Mouse (Mus musculus) MEL (cell line): ENCODE data around the gene Gm5475. TPM values are rescaled to one million over a fixed set of nuclear protein-coding genes. Genes with fewer than 3 reads are reported as not detected.
A peak's percentile ranks its signal among the peaks of the same experiment; 100 is the strongest.

Source experiments
- DNase-seq: peaks from one replicate; pipeline ENCODE4 v3.0.0; 2011; ENCODE audit warnings: low read depth, low spot score
- H3K27ac ChIP-seq: 2 replicates; pipeline ENCODE4 v1.5.1; 2012; ENCODE audit warnings: low read depth, mild to moderate bottlenecking, control low read depth, low read length, moderate library complexity; ENCODE audit not compliant: control insufficient read depth
- H3K27me3 ChIP-seq, 2 experiments: fragments of 150-350 bp in 1 of 2; sonication (generic) in 1 of 2; 2 replicates each; pipeline ENCODE4 v1.6.1; 2012; ENCODE audit warnings: low read length in 2 of 2, mild to moderate bottlenecking in 2 of 2, improper control_type of control experiment in 1 of 2, moderate library complexity in 1 of 2; ENCODE audit not compliant: insufficient read depth in 2 of 2, control insufficient read depth in 1 of 2
- H3K36me3 ChIP-seq, 2 experiments: 2 replicates each; pipeline ENCODE4 v1.6.1; 2012 to 2014; ENCODE audit warnings: low read length in 2 of 2, improper control_type of control experiment in 1 of 2, inconsistent platforms in 1 of 2, mild to moderate bottlenecking in 1 of 2; ENCODE audit not compliant: insufficient read depth in 2 of 2, control insufficient read depth in 1 of 2
- H3K4me1 ChIP-seq, 2 experiments: fragments of 150-350 bp in 1 of 2; sonication (generic) in 1 of 2; 2 replicates each; pipeline ENCODE4 v1.6.1; 2012; ENCODE audit warnings: low read length in 2 of 2, improper control_type of control experiment in 1 of 2, mild to moderate bottlenecking in 1 of 2; ENCODE audit not compliant: insufficient read depth in 2 of 2, control insufficient read depth in 1 of 2
- H3K4me3 ChIP-seq, 2 experiments: fragments of 150-350 bp in 1 of 2; sonication (generic) in 1 of 2; 2 replicates each; pipeline ENCODE4 v1.5.1; 2012; ENCODE audit warnings: low read depth in 2 of 2, low read length in 2 of 2, mild to moderate bottlenecking in 2 of 2, moderate library complexity in 2 of 2, control low read depth in 1 of 2, improper control_type of control experiment in 1 of 2; ENCODE audit not compliant: control insufficient read depth in 1 of 2, insufficient read depth in 1 of 2
- H3K79me2 ChIP-seq: 2 replicates; pipeline ENCODE4 v1.6.1; 2012; ENCODE audit warnings: mild to moderate bottlenecking, low read length, moderate library complexity; ENCODE audit not compliant: control insufficient read depth, poor library complexity, insufficient read depth
- H3K9ac ChIP-seq: 2 replicates; pipeline ENCODE4 v1.6.1; 2012; ENCODE audit warnings: low read depth, mild to moderate bottlenecking, control low read depth, low read length, moderate library complexity; ENCODE audit not compliant: control insufficient read depth, poor library complexity, severe bottlenecking
- H3K9me3 ChIP-seq: fragments of 150-350 bp; sonication (generic); replicated peaks from 2 replicates; pipeline ENCODE4 v1.6.1; 2012; ENCODE audit warnings: mild to moderate bottlenecking, low read length, improper control_type of control experiment, moderate library complexity; ENCODE audit not compliant: insufficient read depth
- BHLHE40 ChIP-seq: IDR thresholded peaks from 2 replicates; pipeline ENCODE4 v1.6.1; 2012; ENCODE audit warnings: low read depth, mild to moderate bottlenecking, inconsistent platforms, low read length, improper control_type of control experiment, borderline replicate concordance
- CHD2 ChIP-seq: IDR thresholded peaks from 2 replicates; pipeline ENCODE4 v1.6.1; 2011; ENCODE audit warnings: low read length, improper control_type of control experiment
- E2F4 ChIP-seq: IDR thresholded peaks from 2 replicates; pipeline ENCODE4 v1.6.1; 2011; ENCODE audit warnings: low read depth, low read length, improper control_type of control experiment, borderline replicate concordance
- EP300 ChIP-seq, 2 experiments: IDR thresholded peaks; 2 replicates each; pipeline ENCODE4 v1.6.1; 2011; ENCODE audit warnings: improper control_type of control experiment in 2 of 2, low read length in 2 of 2, low read depth in 1 of 2, mild to moderate bottlenecking in 1 of 2
- ETS1 ChIP-seq: IDR thresholded peaks from 2 replicates; pipeline ENCODE4 v1.6.1; 2012; ENCODE audit warnings: low read depth, mild to moderate bottlenecking, inconsistent platforms, low read length, improper control_type of control experiment, moderate library complexity
- GABPA ChIP-seq: IDR thresholded peaks from 2 replicates; pipeline ENCODE4 v1.6.1; 2012; ENCODE audit warnings: low read depth, mild to moderate bottlenecking, inconsistent platforms, low read length, improper control_type of control experiment, moderate library complexity
- JUND ChIP-seq: IDR thresholded peaks from 2 replicates; pipeline ENCODE4 v1.6.1; 2011; ENCODE audit warnings: low read depth, mild to moderate bottlenecking, improper control_type of control experiment, low read length
- KAT2A ChIP-seq: conservative IDR thresholded peaks from 2 replicates; pipeline ENCODE4 v1.6.1; 2012; ENCODE audit warnings: low read depth, low read length, improper control_type of control experiment, inconsistent platforms
- MAZ ChIP-seq: IDR thresholded peaks from 2 replicates; pipeline ENCODE4 v1.6.1; 2012; ENCODE audit warnings: low read depth, mild to moderate bottlenecking, inconsistent platforms, low read length, improper control_type of control experiment
- MYB ChIP-seq: IDR thresholded peaks from 2 replicates; pipeline ENCODE4 v1.6.1; 2011; ENCODE audit warnings: mild to moderate bottlenecking, low read depth, low read length, improper control_type of control experiment
- MYC ChIP-seq: IDR thresholded peaks from 2 replicates; pipeline ENCODE4 v1.6.1; 2011; ENCODE audit warnings: low read depth, mild to moderate bottlenecking, low read length, improper control_type of control experiment, moderate library complexity
- NRF1 ChIP-seq: IDR thresholded peaks from 2 replicates; pipeline ENCODE4 v1.6.1; 2014; ENCODE audit warnings: low read depth, mild to moderate bottlenecking, inconsistent platforms, low read length, improper control_type of control experiment, moderate library complexity; ENCODE audit not compliant: poor library complexity, insufficient read depth, severe bottlenecking
- POLR2AphosphoS2 ChIP-seq: IDR thresholded peaks from 2 replicates; pipeline ENCODE4 v1.6.1; 2011; ENCODE audit warnings: low read length, improper control_type of control experiment
- POLR2AphosphoS5 ChIP-seq: IDR thresholded peaks from 2 replicates; pipeline ENCODE4 v1.6.1; 2012; ENCODE audit warnings: low read depth, borderline replicate concordance, mild to moderate bottlenecking, inconsistent platforms, low read length, moderate library complexity, mixed read lengths
- TCF12 ChIP-seq: IDR thresholded peaks from 2 replicates; pipeline ENCODE4 v1.6.1; 2014; ENCODE audit warnings: low read depth, mild to moderate bottlenecking, inconsistent platforms, low read length, improper control_type of control experiment, moderate library complexity
- UBTF ChIP-seq: IDR thresholded peaks from 2 replicates; pipeline ENCODE4 v1.6.1; 2012; ENCODE audit warnings: low read depth, mild to moderate bottlenecking, inconsistent platforms, low read length, improper control_type of control experiment, moderate library complexity, borderline replicate concordance; ENCODE audit not compliant: insufficient read depth
- USF2 ChIP-seq, 2 experiments: IDR thresholded peaks; 2 replicates each; pipeline ENCODE4 v1.6.1; 2011 to 2012; ENCODE audit warnings: improper control_type of control experiment in 2 of 2, low read length in 2 of 2, borderline replicate concordance in 1 of 2, inconsistent platforms in 1 of 2, low read depth in 1 of 2, mild to moderate bottlenecking in 1 of 2; ENCODE audit not compliant: insufficient read depth in 1 of 2
- ZC3H11A ChIP-seq: IDR thresholded peaks from 2 replicates; pipeline ENCODE4 v1.6.1; 2012; ENCODE audit warnings: low read depth, mild to moderate bottlenecking, inconsistent platforms, low read length, improper control_type of control experiment
- ZMIZ1 ChIP-seq: IDR thresholded peaks from 2 replicates; pipeline ENCODE4 v1.6.1; 2012; ENCODE audit warnings: low read depth, mild to moderate bottlenecking, inconsistent platforms, low read length, improper control_type of control experiment, moderate library complexity
- polyA plus RNA-seq, 2 experiments: library from polyadenylated mRNA; stranded (reverse) in 1 of 2; unstranded in 1 of 2; fragments of >175 nt in 1 of 2; fragments of >200 nt in 1 of 2; gene quantifications; 2 replicates each; pipeline versions ENCODE4 v1.2.1 to v1.2.4; 2012; ENCODE audit warnings: low replicate concordance in 2 of 2, low read depth in 1 of 2; ENCODE audit not compliant: insufficient read length in 2 of 2, insufficient read depth in 1 of 2, missing spikeins in 1 of 2
- total RNA-seq: library from RNA; depleted of rRNA; stranded (reverse); fragments of 300-350 nt; gene quantifications from 2 replicates; pipeline ENCODE4 v1.2.3, GENCODE M21; 2012

Gm5475 gene
- total and polyA plus RNA-seq, 3 experiments = 0.14 to 0.15 TPM; not detected in 1

DNA sequence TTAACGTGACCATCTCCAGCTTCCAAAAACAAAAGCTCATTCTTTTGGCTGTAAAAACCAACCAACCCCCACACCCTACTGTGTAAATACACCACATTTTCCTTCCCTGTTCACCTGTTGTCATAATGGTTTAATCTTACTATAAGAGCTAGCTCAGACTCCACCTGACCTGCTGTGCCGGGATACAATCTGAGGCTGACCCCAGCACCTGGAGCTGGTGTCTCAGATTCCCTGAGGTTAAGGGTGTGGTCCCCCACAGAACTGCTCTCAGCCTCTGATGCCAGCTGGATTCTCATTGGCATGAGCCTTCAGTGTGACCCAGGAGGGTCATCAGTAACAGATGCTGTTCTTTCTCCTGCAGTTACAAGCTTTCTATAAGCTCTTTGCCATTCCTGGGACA lies 41.8 kb upstream of the Gm5475 start:
- no peak for TF ChIP-seq ETS1
- no peak for TF ChIP-seq TCF12
- no peak for TF ChIP-seq E2F4
- no peak for TF ChIP-seq ZC3H11A
- TF ChIP-seq MYC = no peak
- no peak for TF ChIP-seq UBTF
- TF ChIP-seq POLR2AphosphoS2 = no peak
- no peak for TF ChIP-seq POLR2AphosphoS5
- TF ChIP-seq GABPA = no peak
- no peak for TF ChIP-seq BHLHE40
- TF ChIP-seq MYB = no peak
- no peak overlapping the region for H3K27ac ChIP-seq
- peaks cover 0 to 3% of the 10 kb centered on the region in 2 experiments; a peak in 2 of 4 replicates for H3K36me3 ChIP-seq
- no peaks in the 10 kb centered on the region for H3K27me3 ChIP-seq
- peaks cover 2 to 9% of the 10 kb centered on the region in 2 experiments; a peak in 3 of 4 replicates for H3K4me1 ChIP-seq
- H3K9ac ChIP-seq = no peak overlapping the region
- no peak overlapping the region for H3K4me3 ChIP-seq
- no peaks in the 10 kb centered on the region for H3K9me3 ChIP-seq
- no peaks in the 10 kb centered on the region for H3K79me2 ChIP-seq
- no peak for DNase-seq

DNA sequence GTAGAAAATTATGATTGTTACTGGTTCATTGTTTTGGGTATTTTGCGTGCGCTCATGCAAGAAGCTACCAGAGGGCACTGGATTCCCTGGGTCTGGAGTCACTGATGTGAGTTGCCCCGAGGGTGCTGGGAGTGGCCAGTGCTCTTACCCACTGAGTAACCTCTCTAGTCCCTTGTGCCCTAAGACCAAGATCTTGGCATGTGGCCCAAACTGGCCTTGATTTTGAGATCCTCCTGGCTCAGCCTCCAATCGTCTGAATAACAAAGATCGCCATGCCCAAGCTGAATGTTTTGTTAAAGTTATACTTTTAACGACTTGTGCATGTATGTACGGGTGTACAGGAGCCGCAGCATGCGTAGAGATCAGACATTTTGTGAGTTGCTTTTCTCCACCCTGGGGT lies 36.2 kb upstream of the Gm5475 start:
- no peak for DNase-seq
- Histone ChIP-seq H3K4me1 (peaks cover 2 to 8% of the 10 kb centered on the region in 2 experiments; a peak in 2 of 4 replicates), H3K36me3 (no peaks in the 10 kb centered on the region; a peak in 1 of 4 replicates), H3K27me3 (no peaks in the 10 kb centered on the region), H3K27ac (no peak overlapping the region)
- TF ChIP-seq ZMIZ1 = peak; percentile 33; the same call in 1 of the 2 replicates
- TF ChIP-seq MAZ = no peak
- peak; percentile 71 for TF ChIP-seq POLR2AphosphoS2
- TF ChIP-seq, all 39 proteins: peak for 2
- Histone ChIP-seq H3K9ac (no peak overlapping the region), H3K4me3 (no peak overlapping the region), H3K79me2 (no peaks in the 10 kb centered on the region), H3K9me3 (no peaks in the 10 kb centered on the region)

DNA sequence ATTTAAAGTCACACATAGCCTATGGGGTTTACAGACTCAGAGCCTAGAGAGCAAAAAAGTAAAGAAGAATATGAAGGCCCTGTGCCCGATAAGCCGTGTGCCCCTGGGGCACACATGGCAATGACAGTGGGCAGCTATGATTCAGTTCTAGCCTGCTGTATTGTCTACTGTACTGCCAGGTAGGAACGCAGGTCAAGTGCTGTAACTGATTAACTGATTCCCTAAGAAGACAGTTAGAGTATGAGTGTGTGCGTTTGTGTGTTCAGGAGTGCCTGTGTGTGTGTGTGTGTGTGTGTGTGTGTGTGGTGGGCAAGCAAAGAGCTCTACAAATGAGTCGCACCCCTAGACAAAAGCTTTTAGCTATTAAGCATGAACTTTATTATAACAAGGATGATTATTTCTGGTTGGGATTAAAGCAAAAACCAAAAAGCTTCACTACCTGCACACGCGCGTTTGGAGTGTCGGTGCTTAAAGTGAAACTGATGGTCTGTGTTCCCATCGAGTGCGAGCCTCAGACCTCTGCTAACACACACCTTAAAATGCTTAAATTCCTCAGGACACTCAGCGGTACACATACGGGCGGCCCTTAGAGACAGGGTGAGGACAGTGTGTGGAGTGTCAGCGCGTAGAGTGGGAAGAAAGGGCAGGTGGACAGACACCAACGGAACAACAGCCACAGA lies 34.3 kb upstream of the Gm5475 start:
- Histone ChIP-seq H3K27ac (no peak overlapping the region), H3K9ac (no peak overlapping the region), H3K4me3 (no peak overlapping the region), H3K9me3 (no peaks in the 10 kb centered on the region), H3K79me2 (no peaks in the 10 kb centered on the region), H3K27me3 (no peaks in the 10 kb centered on the region), H3K36me3 (peaks cover 0 to 19% of the 10 kb centered on the region in 2 experiments; a peak in 2 of 4 replicates), H3K4me1 (peaks cover 21 to 24% of the 10 kb centered on the region in 2 experiments)
- no peak for DNase-seq
- TF ChIP-seq EP300 (IDR thresholded peaks at IDR 0.05; ENCODE audit: low read depth in 1 of 2, low read length in 2 of 2) (no peak), JUND (no peak), GABPA (no peak), NRF1 (no peak), BHLHE40 (no peak), ZC3H11A (no peak), USF2 (IDR thresholded peaks at IDR 0.05; ENCODE audit: borderline replicate concordance in 1 of 2, insufficient read depth in 1 of 2, low read depth in 1 of 2, low read length in 2 of 2) (no peak), TCF12 (no peak), KAT2A (no peak), CHD2 (no peak)
